Mouse (Mus musculus) urinary bladder, postnatal 10 days (tissue): Measurements from ENCODE around the gene Pbrm1.

ENCODE experiments used
- DNase-seq: peaks from one replicate; pipeline ENCODE4 v3.0.0; 2022; ENCODE audit warnings: low spot score

Gene Pbrm1

GRCm38 (mm10) chr14:31079313-31080028, 60.5 kb downstream of the Pbrm1 start:
- no peak for DNase-seq

GRCm38 (mm10) chr14:31081147-31081546, 62.2 kb downstream of the Pbrm1 start:
- DNase-seq: no peak

- no peak for DNase-seq
These were observed 68.5 kb downstream of the Pbrm1 start for GRCm38 (mm10) chr14:31087433-31087832.

- no peak for DNase-seq
These were observed 69.6 kb downstream of the Pbrm1 start for GRCm38 (mm10) chr14:31088515-31088914.

GRCm38 (mm10) chr14:31089918-31090317, 71.0 kb downstream of the Pbrm1 start:
- no peak for DNase-seq

GRCm38 (mm10) chr14:31105156-31105555, 86.2 kb downstream of the Pbrm1 start:
- no peak for DNase-seq

GRCm38 (mm10) chr14:31110613-31111012, 91.7 kb downstream of the Pbrm1 start:
- no peak for DNase-seq

- no peak for DNase-seq
These were observed 93.2 kb downstream of the Pbrm1 start for GRCm38 (mm10) chr14:31112187-31112586.

GRCm38 (mm10) chr14:31114011-31114410, 95.1 kb downstream of the Pbrm1 start:
- no peak for DNase-seq

GRCm38 (mm10) chr14:31115522-31115921, 96.6 kb downstream of the Pbrm1 start:
- DNase-seq: no peak

- no peak for DNase-seq
These were observed 106.5 kb downstream of the Pbrm1 start for GRCm38 (mm10) chr14:31125106-31126075.

GRCm38 (mm10) chr14:31126826-31127225, 107.9 kb downstream of the Pbrm1 start:
- no peak for DNase-seq

GRCm38 (mm10) chr14:31128101-31128825, 109.3 kb downstream of the Pbrm1 start:
- no peak for DNase-seq

GRCm38 (mm10) chr14:31128826-31129219, 109.9 kb downstream of the Pbrm1 start, which contains the start of gene Smim4:
TSS of gene Smim4 (minus strand) at chr14:31128956.
- peak; percentile 80 for DNase-seq

GRCm38 (mm10) chr14:31129326-31130235, 110.6 kb downstream of the Pbrm1 start:
- DNase-seq: peak; percentile 11

- peak; percentile 44 for DNase-seq
These were observed 111.6 kb downstream of the Pbrm1 start, which contains the start of gene Nt5dc2 for GRCm38 (mm10) chr14:31130236-31131220. TSS of gene Nt5dc2 (plus strand) at chr14:31131053.

GRCm38 (mm10) chr14:31131272-31131821, 112.4 kb downstream of the Pbrm1 start:
- DNase-seq: no peak

GRCm38 (mm10) chr14:31132031-31132430, 113.1 kb downstream of the Pbrm1 start:
- no peak for DNase-seq

- no peak for DNase-seq
These were observed 113.6 kb downstream of the Pbrm1 start for GRCm38 (mm10) chr14:31132491-31132975.
